Comparison of ENCODE assay signal across 8 mouse cellular contexts in the genomic region with DNA sequence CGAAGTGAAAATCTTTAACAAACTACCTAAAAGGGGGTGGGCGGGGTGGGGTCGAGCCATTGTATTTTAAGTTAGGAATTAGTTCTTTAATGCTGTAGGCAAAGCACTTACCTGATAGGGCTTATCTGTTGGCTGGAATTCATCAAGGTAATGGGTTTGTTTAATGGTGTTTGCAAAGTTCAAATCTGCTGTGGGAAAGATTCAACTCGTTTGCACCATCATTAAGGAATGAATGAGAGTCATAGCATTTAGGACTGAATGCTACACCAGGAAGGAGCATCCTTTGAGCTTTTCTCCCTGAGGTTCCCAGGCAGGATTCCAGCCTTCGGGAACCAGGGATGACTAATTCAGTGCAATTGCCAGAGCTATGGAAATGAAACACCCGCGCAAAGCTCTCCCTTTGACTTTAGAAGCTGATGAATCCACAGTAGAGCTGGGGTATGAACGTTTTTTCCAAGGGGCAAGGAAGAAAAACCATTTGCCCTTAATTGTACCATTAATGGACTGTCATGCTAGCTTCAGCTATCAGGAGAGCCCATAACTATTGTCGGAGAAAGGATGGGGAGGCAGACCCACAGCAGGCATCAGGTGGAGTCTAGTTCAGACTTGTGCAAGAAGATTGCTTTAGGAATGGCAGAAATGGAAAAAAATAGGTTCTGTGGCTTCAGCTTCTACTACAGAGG. TPM values are rescaled to one million over a fixed set of nuclear protein-coding genes. Genes with fewer than 3 reads are reported as not detected.
DNase-seq lines count a peak whose midpoint lies in the region; ATAC-seq and TF ChIP-seq lines count a peak whose summit lies in the region.

No protein-coding gene starts in this region.

- peak overlapping the region; percentile 67 for H3K4me2 ChIP-seq in heart, embryonic 15.5 days
- H3K4me2 ChIP-seq in limb, embryonic 11.5 days (ENCODE audit: low read depth, severe bottlenecking) = peak overlapping the region; percentile 51

- peaks cover 13% of the 10 kb centered on the region for H3K4me1 ChIP-seq in heart, embryonic 15.5 days (replicated peaks)
- peaks cover 27% of the 10 kb centered on the region for H3K4me1 ChIP-seq in limb, embryonic 11.5 days (ENCODE audit: control insufficient read depth, insufficient read depth, low read length)
- peaks cover 3% of the 10 kb centered on the region; the same call in 1 of the 2 replicates for H3K4me1 ChIP-seq in small intestine, adult 2 months (ENCODE audit: control insufficient read depth, insufficient read depth, insufficient read length, low read length)
- no peaks in the 10 kb centered on the region for H3K4me1 ChIP-seq in kidney, adult 2 months (ENCODE audit: control insufficient read depth, insufficient read depth, low read length)

- intact Hi-C loops in gastrocnemius, postnatal 36 days (cut with DNase I) = no loop called here

- ATAC-seq in heart, embryonic 15.5 days (replicated peaks; ENCODE audit: insufficient number of reproducible peaks, insufficient read depth, low FRiP score, low read depth) = no peak
- no peak for ATAC-seq in limb, embryonic 11.5 days (ENCODE audit: insufficient number of reproducible peaks, low FRiP score, low TSS enrichment, low read depth)

- no peaks in the 10 kb centered on the region for H3K36me3 ChIP-seq in heart, embryonic 15.5 days
- no peaks in the 10 kb centered on the region for H3K36me3 ChIP-seq in limb, embryonic 11.5 days (ENCODE audit: control insufficient read depth, insufficient read depth, low read length)
- no peaks in the 10 kb centered on the region for H3K36me3 ChIP-seq in small intestine, adult 2 months (ENCODE audit: control insufficient read depth, insufficient read depth, low read length)
- no peaks in the 10 kb centered on the region for H3K36me3 ChIP-seq in kidney, adult 2 months (ENCODE audit: control insufficient read depth, insufficient read depth, low read length)

- 18% methylated on average over 9 of the region's 9 CpGs for WGBS in heart, embryonic 15.5 days
- WGBS in limb, embryonic 11.5 days = 10% methylated on average over 9 of the region's 9 CpGs
- 19% methylated on average over 9 of the region's 9 CpGs for WGBS in small intestine, adult 2 months
- 29% methylated on average over 9 of the region's 9 CpGs for WGBS in kidney, adult 2 months

- peak overlapping the region; percentile 44 for H3K4me3 ChIP-seq in heart, embryonic 15.5 days
- H3K4me3 ChIP-seq in limb, embryonic 11.5 days (ENCODE audit: low read depth, low read length) = no peak overlapping the region
- H3K4me3 ChIP-seq in small intestine, adult 2 months (ENCODE audit: low read depth, low read length) = peak overlapping the region; percentile 59
- no peak overlapping the region for H3K4me3 ChIP-seq in kidney, adult 2 months (ENCODE audit: insufficient read depth, low read depth, low read length)

- TF ChIP-seq CTCF in small intestine, adult 2 months (IDR thresholded peaks at IDR 0.05; ENCODE audit: extremely low read depth, insufficient read length, insufficient replicate concordance, low read depth, low read length) = no peak
- no peak for TF ChIP-seq CTCF in kidney, adult 2 months (conservative IDR thresholded peaks at IDR 0.05; ENCODE audit: insufficient read depth, insufficient read length, low read depth, low read length)

- TF ChIP-seq POLR2A in small intestine, adult 2 months (IDR thresholded peaks at IDR 0.05; ENCODE audit: low read depth, low read length) = no peak
- TF ChIP-seq POLR2A in kidney, adult 2 months (IDR thresholded peaks at IDR 0.05; ENCODE audit: low read depth, low read length) = no peak

- peak; percentile 36 for DNase-seq in gastrocnemius, postnatal 10 days
- DNase-seq in gastrocnemius, postnatal 36 days = no peak
- peak; percentile 94 for DNase-seq in adipocyte (ENCODE audit: low spot score)
- no peak for DNase-seq in limb, embryonic 11.5 days (ENCODE audit: low spot score)
- DNase-seq in urinary bladder, postnatal 10 days (ENCODE audit: low spot score) = no peak
- DNase-seq in kidney, adult 2 months = no peak

- peaks cover 28% of the 10 kb centered on the region for H3K27me3 ChIP-seq in heart, embryonic 15.5 days
- H3K27me3 ChIP-seq in limb, embryonic 11.5 days (ENCODE audit: control insufficient read depth, insufficient read depth, low read length) = no peaks in the 10 kb centered on the region
- H3K27me3 ChIP-seq in small intestine, adult 2 months (ENCODE audit: control insufficient read depth, insufficient read depth, low read length) = no peaks in the 10 kb centered on the region; the same call in 1 of the 2 replicates
- H3K27me3 ChIP-seq in kidney, adult 2 months (replicated peaks; ENCODE audit: control insufficient read depth, insufficient read depth, low read length) = 0 out of 2 replicates have a peak, but pooled peaks cover 1% of the 10 kb centered on the region

- no peaks in the 10 kb centered on the region for H3K9me3 ChIP-seq in heart, embryonic 15.5 days (replicated peaks)
- H3K9me3 ChIP-seq in limb, embryonic 11.5 days (ENCODE audit: control insufficient read depth, low read length) = peaks cover 3% of the 10 kb centered on the region

- no peak overlapping the region for H3K9ac ChIP-seq in heart, embryonic 15.5 days
- no peak overlapping the region for H3K9ac ChIP-seq in limb, embryonic 11.5 days (ENCODE audit: low read length)

- H3K27ac ChIP-seq in heart, embryonic 15.5 days = no peak overlapping the region
- H3K27ac ChIP-seq in limb, embryonic 11.5 days (replicated peaks; ENCODE audit: low read depth, low read length) = peak overlapping the region; percentile 82; the same call in 1 of the 2 replicates
- no peak overlapping the region for H3K27ac ChIP-seq in small intestine, adult 2 months (ENCODE audit: insufficient read depth, low read depth, low read length)
- H3K27ac ChIP-seq in kidney, adult 2 months (ENCODE audit: insufficient read depth, low read depth, low read length) = no peak overlapping the region

RNA-seq across cellular contexts. Expression of a gene that starts 57.3 kb away (rescaled TPM):
- total RNA-seq in gastrocnemius, postnatal 10 days (2021) = 1 to 10 TPM; 9.3 to 10.0 TPM
- 1 to 10 TPM; 2.6 to 2.7 TPM for total RNA-seq in gastrocnemius, postnatal 36 days (2021)
- 2.4 and 6.6 TPM in 2 replicates for polyA plus RNA-seq in heart, embryonic 15.5 days (2015; fragmentation: Nextera tagmentation; extraction: Ambion mirVana)
- polyA plus RNA-seq in limb, embryonic 11.5 days (2014; fragmentation: Nextera tagmentation; extraction: Ambion mirVana) = 38.3 and 45.1 TPM in 2 replicates
- 3.1 and 13.8 TPM in 2 replicates for polyA plus RNA-seq in small intestine, adult 2 months (2012; rRNA removed)
- 36.7 and 37.2 TPM in 2 replicates for polyA plus RNA-seq in kidney, adult 2 months (2012; rRNA removed)

Comparison
In these comparisons a context has a peak if more than half of its experiments do, and no peak if none do; other contexts are left out.
1. DNase-seq: peak in gastrocnemius, postnatal 10 days (single experiment) and adipocyte (single experiment); none in gastrocnemius, postnatal 36 days (0 of 2), limb, embryonic 11.5 days (single experiment), urinary bladder, postnatal 10 days (single experiment) and kidney, adult 2 months (single experiment).
2. H3K4me3 ChIP-seq: peak in heart, embryonic 15.5 days (single experiment) and small intestine, adult 2 months (single experiment); none in limb, embryonic 11.5 days (single experiment) and kidney, adult 2 months (single experiment).